Mouse (Mus musculus): ENCODE measurements around the gene Rpl29. TPM values are rescaled to one million over a fixed set of nuclear protein-coding genes. Genes with fewer than 3 reads are reported as not detected.

The Rpl29 gene
- polyA plus RNA-seq, 1 experiment = 237 TPM

GRCm38 (mm10) chr9:106464751-106465541 is 35.7 kb downstream of the Rpl29 start:
- Histone ChIP-seq H3K4me3 (ENCODE audit: low read depth, low read length) (peak overlapping the region; percentile 73), H3K9me3 (replicated peaks; ENCODE audit: control insufficient read depth, insufficient read depth, low read length, poor library complexity, severe bottlenecking) (no peaks in the 10 kb centered on the region), H3K9ac (ENCODE audit: low read depth, poor library complexity, severe bottlenecking) (peak overlapping the region; percentile 70), H3K27me3 (ENCODE audit: control insufficient read depth, insufficient read depth, low read length, poor library complexity, severe bottlenecking) (no peaks in the 10 kb centered on the region), H3K36me3 (ENCODE audit: control insufficient read depth, insufficient read depth, low read length, poor library complexity, severe bottlenecking) (no peaks in the 10 kb centered on the region), H3K27ac (ENCODE audit: insufficient read depth, low read length) (no peak overlapping the region), H3K4me1 (ENCODE audit: control insufficient read depth, insufficient read depth, low read length) (peaks cover 3% of the 10 kb centered on the region)
- TF ChIP-seq POLR2A (IDR thresholded peaks at IDR 0.05; ENCODE audit: insufficient read depth, low read length) (peak; percentile 46), EP300 (IDR thresholded peaks at IDR 0.05; ENCODE audit: insufficient read depth, low read depth, low read length) (no peak)

DNA sequence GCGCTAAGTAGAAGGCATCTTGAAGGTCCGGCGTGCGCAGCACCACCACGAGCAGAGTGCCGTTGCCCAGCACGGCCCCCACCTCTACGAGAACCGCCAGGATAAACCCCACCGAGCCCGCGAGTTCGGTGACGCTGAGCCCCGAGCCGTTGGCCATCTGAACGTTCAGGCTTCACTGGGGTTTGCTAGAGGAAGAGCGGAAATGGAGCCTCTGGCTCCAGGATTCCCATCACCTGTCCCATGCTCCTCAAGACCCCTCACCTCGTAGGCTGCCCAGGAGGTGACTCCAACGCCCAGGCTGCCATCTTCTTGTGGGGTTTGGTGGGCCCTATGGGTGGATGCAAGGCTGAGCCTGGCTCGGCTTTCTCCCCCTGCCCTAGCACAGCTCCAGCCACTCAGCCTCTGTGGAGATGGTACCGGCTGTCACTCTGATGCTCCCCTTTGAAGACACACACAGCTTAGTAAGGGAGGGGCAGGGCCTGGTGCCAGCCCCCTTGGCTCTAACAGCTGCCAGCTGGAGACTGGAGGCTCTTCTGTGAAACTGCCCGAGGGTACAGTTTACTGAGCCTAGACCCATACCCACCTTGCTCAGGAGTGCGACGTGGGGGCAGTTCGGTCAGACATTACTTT is 36.4 kb downstream of the Rpl29 start, which contains the start of gene Gpr62:
Gene Gpr62, minus strand, starts transcription at position 368 of the 630 bp plus-strand sequence.
- peak within 1 kb of the TSS; percentile 70 for H3K9ac ChIP-seq (ENCODE audit: low read depth, poor library complexity, severe bottlenecking)
- TF ChIP-seq POLR2A (IDR thresholded peaks at IDR 0.05; ENCODE audit: insufficient read depth, low read length) (no peak), EP300 (IDR thresholded peaks at IDR 0.05; ENCODE audit: insufficient read depth, low read depth, low read length) (no peak), CTCF (IDR thresholded peaks at IDR 0.05; ENCODE audit: low read depth, low read length) (no peak)
- H3K4me3 ChIP-seq (ENCODE audit: low read depth, low read length) = peak within 1 kb of the TSS; percentile 73
- H3K4me1 ChIP-seq (ENCODE audit: control insufficient read depth, insufficient read depth, low read length) = peaks cover 1% of the 10 kb centered on the region
- no peak within 1 kb of the TSS for H3K27ac ChIP-seq (ENCODE audit: insufficient read depth, low read length)
- no peaks in the 10 kb centered on the region for H3K36me3 ChIP-seq (ENCODE audit: control insufficient read depth, insufficient read depth, low read length, poor library complexity, severe bottlenecking)
- H3K27me3 ChIP-seq (ENCODE audit: control insufficient read depth, insufficient read depth, low read length, poor library complexity, severe bottlenecking) = no peaks in the 10 kb centered on the region
- H3K9me3 ChIP-seq (replicated peaks; ENCODE audit: control insufficient read depth, insufficient read depth, low read length, poor library complexity, severe bottlenecking) = no peaks in the 10 kb centered on the region

DNA sequence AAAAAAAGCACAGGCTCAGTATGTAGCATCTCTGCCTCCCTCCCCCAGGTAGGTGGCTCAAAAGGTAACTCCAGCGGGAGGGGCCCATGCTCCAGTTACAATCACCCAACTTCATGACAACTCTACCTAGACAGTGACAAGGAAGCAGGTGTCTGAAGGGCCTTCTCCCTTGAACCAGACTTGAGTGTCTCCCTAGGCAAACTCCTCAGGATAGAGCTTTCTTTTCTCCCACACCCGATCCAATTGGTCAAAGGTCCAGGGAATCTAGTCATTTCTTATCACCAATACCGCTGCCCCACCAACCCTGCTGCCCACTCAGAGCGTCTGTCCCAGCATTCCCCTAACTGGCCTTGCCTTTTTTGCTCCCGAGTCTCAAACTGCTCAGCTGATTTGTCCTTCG is 37.5 kb downstream of the Rpl29 start:
- H3K9ac ChIP-seq (ENCODE audit: low read depth, poor library complexity, severe bottlenecking) = no peak overlapping the region
- H3K27me3 ChIP-seq (ENCODE audit: control insufficient read depth, insufficient read depth, low read length, poor library complexity, severe bottlenecking) = no peaks in the 10 kb centered on the region
- no peaks in the 10 kb centered on the region for H3K36me3 ChIP-seq (ENCODE audit: control insufficient read depth, insufficient read depth, low read length, poor library complexity, severe bottlenecking)
- H3K9me3 ChIP-seq (replicated peaks; ENCODE audit: control insufficient read depth, insufficient read depth, low read length, poor library complexity, severe bottlenecking) = no peaks in the 10 kb centered on the region
- H3K4me3 ChIP-seq (ENCODE audit: low read depth, low read length) = no peak overlapping the region
- TF ChIP-seq POLR2A (IDR thresholded peaks at IDR 0.05; ENCODE audit: insufficient read depth, low read length) = no peak
- no peak for TF ChIP-seq EP300 (IDR thresholded peaks at IDR 0.05; ENCODE audit: insufficient read depth, low read depth, low read length)
- TF ChIP-seq CTCF (IDR thresholded peaks at IDR 0.05; ENCODE audit: low read depth, low read length) = no peak
- H3K4me1 ChIP-seq (ENCODE audit: control insufficient read depth, insufficient read depth, low read length) = no peaks in the 10 kb centered on the region
- no peak overlapping the region for H3K27ac ChIP-seq (ENCODE audit: insufficient read depth, low read length)

DNA sequence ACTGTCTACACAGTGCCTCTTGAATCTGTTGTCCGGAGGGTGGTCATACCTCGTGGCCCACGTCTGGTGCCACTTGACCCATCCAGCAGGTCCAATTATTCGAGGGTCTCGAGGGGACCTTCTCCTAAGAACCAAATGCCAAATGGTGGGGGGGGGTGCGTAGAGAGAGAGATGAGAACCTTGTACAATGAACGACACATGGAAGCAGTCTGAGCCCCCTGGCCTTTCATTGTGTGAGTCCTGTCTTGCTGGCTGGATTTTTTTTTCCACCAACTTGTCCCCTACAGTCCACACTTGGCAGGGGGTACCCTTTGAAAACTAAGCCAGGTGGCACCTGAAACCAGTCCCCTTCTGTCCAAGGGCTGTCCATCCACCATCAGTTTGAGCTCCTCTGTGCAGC is 38.5 kb downstream of the Rpl29 start:
- Histone ChIP-seq H3K4me3 (ENCODE audit: low read depth, low read length) (no peak overlapping the region), H3K36me3 (ENCODE audit: control insufficient read depth, insufficient read depth, low read length, poor library complexity, severe bottlenecking) (no peaks in the 10 kb centered on the region), H3K4me1 (ENCODE audit: control insufficient read depth, insufficient read depth, low read length) (no peaks in the 10 kb centered on the region), H3K9ac (ENCODE audit: low read depth, poor library complexity, severe bottlenecking) (no peak overlapping the region), H3K27me3 (ENCODE audit: control insufficient read depth, insufficient read depth, low read length, poor library complexity, severe bottlenecking) (no peaks in the 10 kb centered on the region), H3K9me3 (replicated peaks; ENCODE audit: control insufficient read depth, insufficient read depth, low read length, poor library complexity, severe bottlenecking) (no peaks in the 10 kb centered on the region), H3K27ac (ENCODE audit: insufficient read depth, low read length) (no peak overlapping the region)
- TF ChIP-seq EP300 (IDR thresholded peaks at IDR 0.05; ENCODE audit: insufficient read depth, low read depth, low read length) (no peak), CTCF (IDR thresholded peaks at IDR 0.05; ENCODE audit: low read depth, low read length) (no peak), POLR2A (IDR thresholded peaks at IDR 0.05; ENCODE audit: insufficient read depth, low read length) (no peak)

DNA sequence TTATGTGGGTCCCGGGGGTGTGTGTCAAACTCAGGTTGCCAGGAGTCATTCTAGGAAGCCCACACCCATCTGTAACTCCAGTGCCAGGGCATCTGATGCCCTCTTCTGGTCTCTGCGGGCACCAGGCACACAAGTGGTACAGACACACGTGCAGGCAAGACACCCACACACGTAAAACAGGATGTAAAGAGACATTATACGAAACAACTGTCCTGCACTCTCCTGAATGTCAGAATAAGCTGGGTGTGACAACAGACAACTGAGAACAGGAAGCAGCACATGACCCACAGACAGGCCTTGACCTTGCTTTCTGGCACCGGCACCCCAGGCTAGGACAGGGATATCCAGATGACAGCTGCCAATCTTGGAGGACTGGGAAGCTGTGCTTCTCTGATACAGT is 40.1 kb downstream of the Rpl29 start:
- H3K9ac ChIP-seq (ENCODE audit: low read depth, poor library complexity, severe bottlenecking) = no peak overlapping the region
- no peaks in the 10 kb centered on the region for H3K36me3 ChIP-seq (ENCODE audit: control insufficient read depth, insufficient read depth, low read length, poor library complexity, severe bottlenecking)

GRCm38 (mm10) chr9:106469776-106470175 is 40.5 kb downstream of the Rpl29 start:
- peaks cover 2% of the 10 kb centered on the region for H3K4me1 ChIP-seq (ENCODE audit: control insufficient read depth, insufficient read depth, low read length)
- no peak overlapping the region for H3K4me3 ChIP-seq (ENCODE audit: low read depth, low read length)
- H3K36me3 ChIP-seq (ENCODE audit: control insufficient read depth, insufficient read depth, low read length, poor library complexity, severe bottlenecking) = no peaks in the 10 kb centered on the region
- TF ChIP-seq EP300 (IDR thresholded peaks at IDR 0.05; ENCODE audit: insufficient read depth, low read depth, low read length) (no peak), POLR2A (IDR thresholded peaks at IDR 0.05; ENCODE audit: insufficient read depth, low read length) (no peak), CTCF (IDR thresholded peaks at IDR 0.05; ENCODE audit: low read depth, low read length) (no peak)
- H3K9ac ChIP-seq (ENCODE audit: low read depth, poor library complexity, severe bottlenecking) = no peak overlapping the region
- no peak overlapping the region for H3K27ac ChIP-seq (ENCODE audit: insufficient read depth, low read length)
- H3K27me3 ChIP-seq (ENCODE audit: control insufficient read depth, insufficient read depth, low read length, poor library complexity, severe bottlenecking) = no peaks in the 10 kb centered on the region
- H3K9me3 ChIP-seq (replicated peaks; ENCODE audit: control insufficient read depth, insufficient read depth, low read length, poor library complexity, severe bottlenecking) = no peaks in the 10 kb centered on the region

More for the DNA sequence above, 40.1 kb downstream of the Rpl29 start:
- H3K4me3 ChIP-seq (ENCODE audit: low read depth, low read length) = no peak overlapping the region
- H3K9me3 ChIP-seq (replicated peaks; ENCODE audit: control insufficient read depth, insufficient read depth, low read length, poor library complexity, severe bottlenecking) = no peaks in the 10 kb centered on the region
- H3K27ac ChIP-seq (ENCODE audit: insufficient read depth, low read length) = no peak overlapping the region
- H3K4me1 ChIP-seq (ENCODE audit: control insufficient read depth, insufficient read depth, low read length) = peaks cover 1% of the 10 kb centered on the region
- TF ChIP-seq CTCF (IDR thresholded peaks at IDR 0.05; ENCODE audit: low read depth, low read length) (peak; percentile 19), POLR2A (IDR thresholded peaks at IDR 0.05; ENCODE audit: insufficient read depth, low read length) (no peak)
- H3K27me3 ChIP-seq (ENCODE audit: control insufficient read depth, insufficient read depth, low read length, poor library complexity, severe bottlenecking) = no peaks in the 10 kb centered on the region
